9 mouse cellular contexts compared by ENCODE assay signal in genomic region chr14:22035900-22036299, GRCm38 (mm10). TPM values are rescaled to one million over a fixed set of nuclear protein-coding genes. Genes with fewer than 3 reads are reported as not detected.
DNase-seq lines count a peak whose midpoint lies in the region; ATAC-seq and TF ChIP-seq lines count a peak whose summit lies in the region.
"Had no signal": no experiment of that assay in that cellular context is flagged by ENCODE, and none has a peak within 500 bp of the region (broad histone marks: within the 10 kb centered on the region; RNA-seq: fewer than 3 reads in every experiment).

No protein-coding gene starts in this region.

- no peak overlapping the region for H3K4me3 ChIP-seq in heart, embryonic 11.5 days (ENCODE audit: low read depth, low read length)
- H3K4me3 ChIP-seq in embryonic facial prominence, embryonic 14.5 days (ENCODE audit: low read depth, low read length): no peak overlapping the region
- no peak overlapping the region for H3K4me3 ChIP-seq in midbrain, embryonic 11.5 days (ENCODE audit: low read depth, low read length)
- H3K4me3 ChIP-seq in layer of hippocampus, adult 2 months: no peak overlapping the region

- POLR2A ChIA-PET in Patski (lab: Charles Lee): no interaction called here

- no peak overlapping the region for H3K4me2 ChIP-seq in heart, embryonic 11.5 days
- H3K4me2 ChIP-seq in embryonic facial prominence, embryonic 14.5 days (ENCODE audit: low read depth, low read length): peak overlapping the region; percentile 10; the same call in 1 of the 2 replicates
- no peak overlapping the region for H3K4me2 ChIP-seq in midbrain, embryonic 11.5 days

- ATAC-seq in heart, embryonic 11.5 days (replicated peaks; ENCODE audit: insufficient number of reproducible peaks, low FRiP score, low TSS enrichment): no peak
- ATAC-seq in Patski: no peak
- peak; percentile 55; the same call in 1 of the 2 replicates for ATAC-seq in embryonic facial prominence, embryonic 14.5 days (ENCODE audit: low read depth)
- 0 out of 2 replicates have a peak, but pooled peaks have one; percentile 46 for ATAC-seq in midbrain, embryonic 11.5 days (ENCODE audit: low FRiP score)

- no peak overlapping the region for H3K27ac ChIP-seq in heart, embryonic 11.5 days (ENCODE audit: low read depth, low read length)
- no peak overlapping the region for H3K27ac ChIP-seq in embryonic facial prominence, embryonic 14.5 days (replicated peaks; ENCODE audit: low read depth, low read length)
- H3K27ac ChIP-seq in midbrain, embryonic 11.5 days (ENCODE audit: low read depth, low read length): no peak overlapping the region
- no peak overlapping the region for H3K27ac ChIP-seq in layer of hippocampus, adult 2 months

- H3K9ac ChIP-seq in heart, embryonic 11.5 days (ENCODE audit: low read depth, low read length): no peak overlapping the region
- H3K9ac ChIP-seq in embryonic facial prominence, embryonic 14.5 days (ENCODE audit: low read depth, low read length): no peak overlapping the region
- no peak overlapping the region for H3K9ac ChIP-seq in midbrain, embryonic 11.5 days (ENCODE audit: low read length)

- H3K4me1 ChIP-seq in heart, embryonic 11.5 days (ENCODE audit: control insufficient read depth, insufficient read depth, low read length): no peaks in the 10 kb centered on the region
- peaks cover 8% of the 10 kb centered on the region for H3K4me1 ChIP-seq in embryonic facial prominence, embryonic 14.5 days (ENCODE audit: control insufficient read depth, insufficient read depth, low read length)
- peaks cover 34% of the 10 kb centered on the region for H3K4me1 ChIP-seq in midbrain, embryonic 11.5 days (ENCODE audit: control insufficient read depth, insufficient read depth, low read length)

- H3K36me3 ChIP-seq in heart, embryonic 11.5 days (ENCODE audit: control insufficient read depth, insufficient read depth, low read length): no peaks in the 10 kb centered on the region
- H3K36me3 ChIP-seq in embryonic facial prominence, embryonic 14.5 days (ENCODE audit: control insufficient read depth, insufficient read depth, low read length): no peaks in the 10 kb centered on the region
- no peaks in the 10 kb centered on the region for H3K36me3 ChIP-seq in midbrain, embryonic 11.5 days (ENCODE audit: control insufficient read depth, insufficient read depth, low read length)

- TF ChIP-seq CTCF in Patski (IDR thresholded peaks at IDR 0.05): no peak
- TF ChIP-seq CTCF in layer of hippocampus, adult 2 months (conservative IDR thresholded peaks at IDR 0.05): no peak

- CTCF ChIA-PET in Patski (lab: Charles Lee): interaction anchor here (1.0 kb wide), 1 partner anchor 15 kb away, joined by 3 read pairs; no protein-coding TSS in a partner anchor

- peak; percentile 27 to 46 for DNase-seq in heart, postnatal 10 days
- DNase-seq in Patski (ENCODE audit: low read depth, low spot score): peak; percentile 15
- DNase-seq in embryonic facial prominence, embryonic 14.5 days (ENCODE audit: low spot score): no peak
- DNase-seq in midbrain, embryonic 11.5 days (ENCODE audit: low spot score, missing footprints): peak; percentile 88
- DNase-seq in layer of hippocampus, adult 2 months (ENCODE audit: low spot score in 2 of 2): no peak
- DNase-seq in layer of hippocampus, adult 11-12 months (ENCODE audit: low spot score): no peak
- no peak for DNase-seq in right cerebral cortex, postnatal 10 days (ENCODE audit: low spot score in 2 of 2)
- DNase-seq: layer of hippocampus, adult 9-11 months had no signal

- no peaks in the 10 kb centered on the region for H3K27me3 ChIP-seq in heart, embryonic 11.5 days (ENCODE audit: control insufficient read depth, insufficient read depth, low read length)
- H3K27me3 ChIP-seq in Patski: peaks cover 9% of the 10 kb centered on the region
- peaks cover 11% of the 10 kb centered on the region; the same call in 1 of the 2 replicates for H3K27me3 ChIP-seq in embryonic facial prominence, embryonic 14.5 days (replicated peaks; ENCODE audit: control insufficient read depth, insufficient read depth, low read length)
- H3K27me3 ChIP-seq in midbrain, embryonic 11.5 days (ENCODE audit: control insufficient read depth, insufficient read depth, low read length): no peaks in the 10 kb centered on the region

- in situ Hi-C loops in Patski (cut with MboI; ENCODE audit: low pct_unique_long_range_greater_than_20kb): no loop called here

- intact Hi-C loops in heart, postnatal 10 days (cut with DNase I): no loop called here

- 51% methylated on average over 3 of the region's 3 CpGs for WGBS in heart, embryonic 11.5 days (ENCODE audit: insufficient replicate concordance)
- WGBS in embryonic facial prominence, embryonic 14.5 days: 35% methylated on average over 3 of the region's 3 CpGs
- 48% methylated on average over 3 of the region's 3 CpGs for WGBS in midbrain, embryonic 11.5 days

- no peaks in the 10 kb centered on the region for H3K9me3 ChIP-seq in heart, embryonic 11.5 days (replicated peaks; ENCODE audit: control insufficient read depth, low read length)
- H3K9me3 ChIP-seq in embryonic facial prominence, embryonic 14.5 days (ENCODE audit: control insufficient read depth, low read length): no peaks in the 10 kb centered on the region
- H3K9me3 ChIP-seq in midbrain, embryonic 11.5 days (ENCODE audit: control insufficient read depth, low read length): no peaks in the 10 kb centered on the region

RNA-seq across cellular contexts. Expression of gene Lrmda, which starts 16.4 kb away (rescaled TPM):
- total RNA-seq in heart, postnatal 10 days (2021): 1 to 10 TPM; 1.1 to 2.1 TPM
- polyA plus RNA-seq in heart, embryonic 11.5 days (2014; fragmentation: Nextera tagmentation; extraction: Ambion mirVana): 0.23 and 0.70 TPM in 2 replicates
- 0.26 TPM for polyA plus RNA-seq in Patski (2021)
- 0.24 and 0.97 TPM in 2 replicates for polyA plus RNA-seq in embryonic facial prominence, embryonic 14.5 days (2014; fragmentation: Nextera tagmentation; extraction: Ambion mirVana)
- 0.23 and 0.34 TPM in 2 replicates for polyA plus RNA-seq in midbrain, embryonic 11.5 days (2014; fragmentation: Nextera tagmentation; extraction: Ambion mirVana)
- 1 to 10 TPM in 1 of 2 experiments, under 1 TPM in 1; 0.87 to 1.5 TPM for total RNA-seq in layer of hippocampus, adult 2 months (2021)

RNA-seq across cellular contexts. Expression of gene Zfp503, which starts 46.5 kb away (rescaled TPM):
- 1 to 10 TPM; 2.4 to 3.3 TPM for total RNA-seq in heart, postnatal 10 days (2021)
- polyA plus RNA-seq in heart, embryonic 11.5 days (2014; fragmentation: Nextera tagmentation; extraction: Ambion mirVana): 2.3 and 3.3 TPM in 2 replicates
- polyA plus RNA-seq in Patski (2021): 46.5 TPM
- polyA plus RNA-seq in embryonic facial prominence, embryonic 14.5 days (2014; fragmentation: Nextera tagmentation; extraction: Ambion mirVana): 10.6 and 13.6 TPM in 2 replicates
- 6.2 and 7.5 TPM in 2 replicates for polyA plus RNA-seq in midbrain, embryonic 11.5 days (2014; fragmentation: Nextera tagmentation; extraction: Ambion mirVana)
- 1 to 10 TPM; 2.2 to 2.5 TPM for total RNA-seq in layer of hippocampus, adult 2 months (2021)

Comparison
In these comparisons a context has a peak if more than half of its experiments do, and no peak if none do; other contexts are left out.
1. DNase-seq: peak in heart, postnatal 10 days (2 of 2), Patski (single experiment) and midbrain, embryonic 11.5 days (single experiment); none in embryonic facial prominence, embryonic 14.5 days (single experiment), layer of hippocampus, adult 2 months (0 of 2), layer of hippocampus, adult 11-12 months (single experiment) and right cerebral cortex, postnatal 10 days (0 of 2).
2. ATAC-seq: peak in embryonic facial prominence, embryonic 14.5 days (single experiment) and midbrain, embryonic 11.5 days (single experiment); none in heart, embryonic 11.5 days (single experiment) and Patski (single experiment).